Mouse (Mus musculus): Measurements from ENCODE around the gene Icam4.

The Icam4 gene

GRCm38 (mm10) chr9:21035586-21035985, 6.4 kb downstream of the Icam4 start:
- WGBS = 29% methylated on average over 9 of the region's 9 CpGs

DNA sequence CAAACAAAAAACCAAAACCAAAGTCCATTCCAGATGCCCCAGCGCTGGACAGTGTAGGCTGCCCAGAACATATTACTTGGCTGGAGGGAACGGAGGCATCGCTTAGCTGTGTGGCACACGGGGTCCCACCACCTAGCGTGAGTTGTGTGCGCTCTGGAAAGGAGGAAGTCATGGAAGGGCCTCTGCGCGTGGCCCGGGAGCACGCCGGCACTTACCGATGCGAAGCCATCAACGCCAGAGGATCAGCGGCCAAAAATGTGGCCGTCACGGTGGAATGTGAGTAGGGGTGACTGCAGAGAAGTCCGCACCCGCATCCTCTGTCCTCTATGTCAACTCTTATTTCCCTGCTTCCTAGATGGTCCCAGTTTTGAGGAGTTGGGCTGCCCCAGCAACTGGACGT, 7.0 kb downstream of the Icam4 start:
- 33% methylated on average over 20 of the region's 20 CpGs for WGBS

GRCm38 (mm10) chr9:21036666-21037065, 7.5 kb downstream of the Icam4 start:
- 10% methylated on average over 22 of the region's 22 CpGs for WGBS

DNA sequence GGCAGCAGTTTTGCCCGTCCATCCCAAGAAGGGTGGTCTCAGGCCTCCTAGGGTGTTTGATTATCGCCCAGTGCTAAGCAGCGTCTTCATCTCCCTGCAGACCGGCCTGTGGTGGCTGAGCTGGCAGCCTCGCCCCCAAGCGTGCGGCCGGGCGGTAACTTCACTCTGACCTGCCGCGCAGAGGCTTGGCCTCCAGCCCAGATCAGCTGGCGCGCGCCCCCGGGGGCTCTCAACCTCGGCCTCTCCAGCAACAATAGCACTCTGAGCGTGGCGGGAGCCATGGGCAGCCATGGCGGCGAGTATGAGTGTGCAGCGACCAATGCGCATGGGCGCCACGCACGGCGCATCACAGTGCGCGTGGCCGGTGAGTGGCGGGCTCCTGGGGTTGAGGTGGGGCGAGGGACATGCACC, 8.3 kb downstream of the Icam4 start:
- WGBS = 6% methylated on average over 31 of the region's 31 CpGs

DNA sequence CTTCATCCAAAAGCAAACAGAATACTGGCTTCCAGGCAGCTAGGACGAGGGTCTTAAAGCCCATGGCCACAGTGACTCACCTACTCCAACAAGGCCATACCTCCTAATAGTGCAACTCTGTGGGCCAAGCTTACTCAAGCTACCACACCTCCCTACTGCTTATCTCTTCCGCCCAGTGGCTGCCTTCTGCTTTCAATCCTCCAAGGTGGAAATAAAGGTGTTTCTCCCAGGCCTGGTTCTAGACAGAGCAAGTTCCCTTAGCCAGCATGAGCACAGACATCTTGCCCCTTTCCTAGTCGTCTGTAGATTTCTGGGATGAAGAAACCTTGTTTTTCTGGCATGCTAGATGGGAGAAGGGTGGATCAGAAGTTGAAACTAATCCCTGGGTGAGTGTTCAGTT, 10.6 kb downstream of the Icam4 start:
- 66% methylated on average over 3 of the region's 3 CpGs for WGBS

- WGBS = 13% methylated on average over 4 of the region's 4 CpGs
Observed at GRCm38 (mm10) chr9:21041308-21041707, 12.1 kb downstream of the Icam4 start.

- 88% methylated on average over 4 of the region's 4 CpGs for WGBS
Observed at GRCm38 (mm10) chr9:21043563-21043962, 14.4 kb downstream of the Icam4 start.

DNA sequence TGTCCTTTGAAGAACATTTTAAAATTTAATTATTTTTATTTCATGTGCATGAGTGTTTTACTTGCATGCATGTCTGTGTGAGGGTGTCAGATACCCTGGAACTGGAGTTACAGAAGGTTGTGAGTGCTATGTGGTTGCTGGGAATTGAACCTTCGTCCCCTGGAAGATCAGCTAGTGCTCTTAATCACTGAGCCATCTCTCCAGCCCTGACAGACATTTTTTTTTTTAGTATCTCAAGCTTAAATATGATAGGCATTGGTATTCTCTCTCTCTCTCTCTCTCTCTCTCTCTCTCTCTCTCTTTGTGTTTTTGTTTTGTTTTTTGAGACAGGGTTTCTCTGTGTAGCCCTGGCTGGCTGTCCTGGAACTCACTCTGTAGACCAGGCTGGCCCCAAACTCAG, 15.6 kb downstream of the Icam4 start:
- 61% methylated on average over 1 of the region's 1 CpGs for WGBS

DNA sequence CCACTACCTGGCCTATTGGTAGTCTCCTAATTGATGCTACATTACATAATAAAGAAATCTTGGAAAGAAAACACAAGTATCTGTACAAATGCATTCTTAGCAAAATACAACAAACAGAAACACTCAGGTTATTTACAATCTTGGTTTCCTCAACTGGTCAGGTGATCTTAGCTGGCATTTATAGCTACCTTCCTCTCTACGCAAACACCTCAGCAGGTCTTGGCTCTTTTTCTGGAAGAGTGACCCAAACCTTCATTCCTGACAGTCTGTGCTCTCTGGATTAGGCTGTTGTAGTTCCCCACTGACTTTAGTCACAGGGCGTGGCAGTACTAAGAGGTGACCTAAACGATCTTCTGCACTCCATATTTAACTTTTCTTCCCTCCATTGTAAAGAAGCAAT, 16.1 kb downstream of the Icam4 start:
- 63% methylated on average over 3 of the region's 3 CpGs for WGBS

- 83% methylated on average over 10 of the region's 10 CpGs for WGBS
Observed at GRCm38 (mm10) chr9:21051578-21051977, 22.4 kb downstream of the Icam4 start.

DNA sequence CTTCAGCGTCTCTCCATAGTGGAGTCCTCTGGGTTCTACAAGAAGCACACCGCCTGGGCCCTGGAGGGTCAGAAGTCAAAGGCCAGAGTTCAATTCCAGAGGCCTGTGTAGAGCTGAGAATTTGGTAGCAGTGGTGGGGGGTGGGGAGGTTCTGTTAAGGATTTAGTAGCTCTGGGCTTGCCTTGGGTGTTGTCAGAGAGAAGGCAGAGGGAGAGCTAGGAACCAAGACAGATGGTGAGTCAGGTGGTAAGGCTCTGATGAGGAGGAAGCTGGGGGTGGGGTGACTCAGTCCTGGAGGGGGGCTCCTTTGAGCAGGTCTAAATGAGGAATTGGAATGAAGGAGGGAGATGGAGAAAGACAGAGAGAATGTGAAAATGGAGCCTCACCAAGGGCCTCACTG, 33.8 kb downstream of the Icam4 start:
- 80% methylated on average over 2 of the region's 2 CpGs for WGBS

DNA sequence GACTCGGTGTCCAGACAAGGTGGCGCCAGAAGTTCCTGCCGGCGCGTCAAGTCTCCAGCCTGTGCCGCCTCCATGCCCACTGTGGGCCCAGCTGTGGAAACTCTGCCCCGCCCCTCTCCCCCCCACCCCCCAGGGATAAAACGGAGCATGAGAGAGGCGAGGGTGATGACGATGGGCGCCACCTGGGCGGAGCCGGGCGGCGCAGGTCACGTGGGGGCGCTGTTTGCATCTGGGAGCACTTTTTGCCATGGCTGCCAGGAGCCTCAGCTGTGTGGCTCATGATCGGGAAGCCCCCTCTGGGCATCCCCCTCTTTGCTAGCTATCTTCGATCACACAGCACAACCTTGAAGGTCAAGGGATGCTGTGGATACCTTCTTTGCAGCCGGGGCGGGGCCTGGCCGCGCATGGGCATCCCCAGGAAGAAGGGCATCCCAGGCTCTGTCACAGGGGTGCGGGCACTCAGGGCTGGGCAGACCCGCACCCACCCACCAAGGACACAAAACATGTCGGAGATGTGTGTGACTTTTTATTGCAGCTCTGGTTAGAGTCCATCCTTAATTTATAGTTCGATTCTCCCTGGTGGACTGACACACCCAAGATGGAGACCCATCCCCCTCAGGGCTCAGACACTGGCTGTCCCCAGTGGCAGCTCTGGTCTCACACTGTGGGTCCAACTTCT, 38.0 kb downstream of the Icam4 start, which contains the start of gene Zglp1:
Zglp1 (minus strand) TSS at position 88 of the 679 bp plus-strand sequence.
- 85% methylated on average over 27 of the region's 27 CpGs for WGBS

- WGBS = 6% methylated on average over 4 of the region's 4 CpGs
Observed at GRCm38 (mm10) chr9:21072641-21073040, 43.5 kb downstream of the Icam4 start.

- 1% methylated on average over 58 of the region's 58 CpGs for WGBS
Observed at GRCm38 (mm10) chr9:21073044-21073840, 44.1 kb downstream of the Icam4 start, which contains the start of the genes Gm49373 and Fdx1l. Gm49373 (minus strand) TSS chr9:21073096. Fdx1l (minus strand) TSS chr9:21073614.

DNA sequence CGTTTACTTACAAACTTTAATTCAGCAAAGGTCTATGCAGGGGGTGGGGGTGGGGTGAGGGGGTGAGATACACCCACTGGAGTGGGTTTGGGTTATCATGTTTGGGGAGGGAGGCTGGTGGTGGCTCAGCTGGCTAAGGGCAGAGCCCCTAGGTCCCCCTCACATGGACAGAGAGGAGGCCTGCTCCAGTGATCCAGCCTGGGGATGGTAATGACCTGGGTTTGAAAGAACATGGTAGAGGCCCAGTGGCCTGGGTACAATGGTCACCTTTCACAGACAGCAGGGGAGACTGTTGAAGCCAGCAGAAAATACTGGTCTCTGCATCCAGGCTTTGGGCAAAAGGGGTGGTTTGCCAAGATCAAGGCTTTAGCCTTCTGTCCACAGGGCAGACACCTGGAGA, 45.0 kb downstream of the Icam4 start:
- WGBS = 49% methylated on average over 1 of the region's 1 CpGs

- WGBS = 91% methylated on average over 3 of the region's 3 CpGs
Observed at GRCm38 (mm10) chr9:21075625-21076024, 46.5 kb downstream of the Icam4 start.

Data from cerebral cortex, adult 2 months (tissue).